Comparison of ENCODE assay signal across 9 mouse cellular contexts in genomic region chr5:33688278-33689220, GRCm38 (mm10). TPM values are rescaled to one million over a fixed set of nuclear protein-coding genes. Genes with fewer than 3 reads are reported as not detected.
DNase-seq lines count a peak whose midpoint lies in the region; ATAC-seq and TF ChIP-seq lines count a peak whose summit lies in the region.
"Had no signal": no experiment of that assay in that cellular context is flagged by ENCODE, and none has a peak within 500 bp of the region (broad histone marks: within the 10 kb centered on the region; RNA-seq: fewer than 3 reads in every experiment).

No protein-coding gene starts in this region.

- no peaks in the 10 kb centered on the region for H3K36me3 ChIP-seq in heart, adult 2 months (ENCODE audit: control insufficient read depth, insufficient read depth, low read length)
- no peaks in the 10 kb centered on the region for H3K36me3 ChIP-seq in embryonic facial prominence, embryonic 11.5 days (replicated peaks; ENCODE audit: control insufficient read depth, insufficient read depth, low read depth, low read length)
- H3K36me3 ChIP-seq in hindbrain, embryonic 11.5 days (ENCODE audit: control insufficient read depth, insufficient read depth, low read length), result no peaks in the 10 kb centered on the region
- H3K36me3 ChIP-seq in midbrain, embryonic 11.5 days (ENCODE audit: control insufficient read depth, insufficient read depth, low read length), result no peaks in the 10 kb centered on the region

- H3K27ac ChIP-seq in heart, adult 2 months, result peak overlapping the region; percentile 90
- H3K27ac ChIP-seq in embryonic facial prominence, embryonic 11.5 days (replicated peaks; ENCODE audit: low read depth, low read length), result no peak overlapping the region
- H3K27ac ChIP-seq in hindbrain, embryonic 11.5 days (ENCODE audit: low read depth, low read length), result peak overlapping the region; percentile 85
- H3K27ac ChIP-seq in midbrain, embryonic 11.5 days (ENCODE audit: low read depth, low read length), result peak overlapping the region; percentile 55; the same call in 1 of the 2 replicates

- TF ChIP-seq POLR2A in heart, adult 2 months (IDR thresholded peaks at IDR 0.05; ENCODE audit: insufficient read depth, low read depth, low read length), result peak; percentile 44; the same call in 1 of the 2 replicates

- H3K27me3 ChIP-seq in heart, adult 2 months (ENCODE audit: control insufficient read depth, insufficient read depth, low read length), result no peaks in the 10 kb centered on the region
- H3K27me3 ChIP-seq in embryonic facial prominence, embryonic 11.5 days (ENCODE audit: control insufficient read depth, insufficient read depth, low read length), result no peaks in the 10 kb centered on the region
- H3K27me3 ChIP-seq in hindbrain, embryonic 11.5 days (ENCODE audit: control insufficient read depth, insufficient read depth, low read length), result peaks cover 2% of the 10 kb centered on the region; the same call in 1 of the 2 replicates
- H3K27me3 ChIP-seq in midbrain, embryonic 11.5 days (ENCODE audit: control insufficient read depth, insufficient read depth, low read length), result peaks cover 33% of the 10 kb centered on the region

- H3K4me1 ChIP-seq in heart, adult 2 months (ENCODE audit: control insufficient read depth, insufficient read depth, low read length), result peaks cover 17% of the 10 kb centered on the region
- peaks cover 7% of the 10 kb centered on the region; the same call in 1 of the 2 replicates for H3K4me1 ChIP-seq in embryonic facial prominence, embryonic 11.5 days (ENCODE audit: control insufficient read depth, insufficient read depth, low read length)
- peaks cover 19% of the 10 kb centered on the region for H3K4me1 ChIP-seq in hindbrain, embryonic 11.5 days (replicated peaks; ENCODE audit: control insufficient read depth, insufficient read depth, low read length)
- H3K4me1 ChIP-seq in midbrain, embryonic 11.5 days (ENCODE audit: control insufficient read depth, insufficient read depth, low read length), result peaks cover 46% of the 10 kb centered on the region

- H3K9ac ChIP-seq in heart, adult 2 months (ENCODE audit: low read depth, low read length), result peak overlapping the region; percentile 28
- H3K9ac ChIP-seq in embryonic facial prominence, embryonic 11.5 days (replicated peaks; ENCODE audit: low read length), result peak overlapping the region; percentile 25
- peak overlapping the region; percentile 40 for H3K9ac ChIP-seq in hindbrain, embryonic 11.5 days (ENCODE audit: low read depth, low read length)
- H3K9ac ChIP-seq in midbrain, embryonic 11.5 days (ENCODE audit: low read length), result peak overlapping the region; percentile 24

- no peak for TF ChIP-seq EP300 in heart, adult 2 months (IDR thresholded peaks at IDR 0.05; ENCODE audit: insufficient read depth, low read depth, low read length)

- ATAC-seq in embryonic facial prominence, embryonic 11.5 days (replicated peaks; ENCODE audit: insufficient number of reproducible peaks, low FRiP score, low TSS enrichment, low read depth), result no peak
- no peak for ATAC-seq in hindbrain, embryonic 11.5 days (ENCODE audit: low FRiP score)
- ATAC-seq in midbrain, embryonic 11.5 days (ENCODE audit: low FRiP score), result no peak

- peak in 1 of 2 experiments; percentile 40 for DNase-seq in heart, adult 2 months
- no peak for DNase-seq in heart, adult 8-10 months (ENCODE audit: low spot score)
- no peak for DNase-seq in embryonic facial prominence, embryonic 11.5 days (ENCODE audit: low spot score)
- DNase-seq in hindbrain, embryonic 11.5 days (ENCODE audit: low spot score), result no peak
- DNase-seq in midbrain, embryonic 11.5 days (ENCODE audit: low spot score, missing footprints), result peak; percentile 92
- no peak for DNase-seq in frontal cortex, adult 2 months (ENCODE audit: extremely low spot score in 1 of 2, low spot score in 1 of 2)
- DNase-seq in urinary bladder, postnatal 4 days (ENCODE audit: low spot score in 2 of 2), result no peak
- no peak for DNase-seq in embryo, embryonic 9.5 days (ENCODE audit: extremely low spot score)
- DNase-seq: cerebellum, adult 11-12 months had no signal

- intact Hi-C loops in heart, adult 2 months (cut with DNase I), result no loop called here

- WGBS in heart, adult 2 months, result 54% methylated on average over 14 of the region's 14 CpGs
- WGBS in embryonic facial prominence, embryonic 11.5 days, result 56% methylated on average over 14 of the region's 14 CpGs
- 48% methylated on average over 14 of the region's 14 CpGs for WGBS in hindbrain, embryonic 11.5 days
- 46% methylated on average over 14 of the region's 14 CpGs for WGBS in midbrain, embryonic 11.5 days

- H3K79me2 ChIP-seq in heart, adult 2 months (replicated peaks; ENCODE audit: control insufficient read depth, insufficient read depth, low read length), result no peaks in the 10 kb centered on the region

- no peak overlapping the region for H3K4me2 ChIP-seq in embryonic facial prominence, embryonic 11.5 days (ENCODE audit: low read depth, low read length)
- H3K4me2 ChIP-seq in hindbrain, embryonic 11.5 days (replicated peaks; ENCODE audit: low read depth, low read length), result peak overlapping the region; percentile 25; the same call in 1 of the 2 replicates
- no peak overlapping the region for H3K4me2 ChIP-seq in midbrain, embryonic 11.5 days

- H3K4me3 ChIP-seq in heart, adult 2 months, result no peak overlapping the region
- H3K4me3 ChIP-seq in embryonic facial prominence, embryonic 11.5 days (ENCODE audit: low read depth, low read length), result no peak overlapping the region
- no peak overlapping the region for H3K4me3 ChIP-seq in hindbrain, embryonic 11.5 days (ENCODE audit: low read depth, low read length)
- H3K4me3 ChIP-seq in midbrain, embryonic 11.5 days (ENCODE audit: low read depth, low read length), result no peak overlapping the region

- H3K9me3 ChIP-seq in embryonic facial prominence, embryonic 11.5 days (replicated peaks; ENCODE audit: control insufficient read depth, low read length), result no peaks in the 10 kb centered on the region
- no peaks in the 10 kb centered on the region for H3K9me3 ChIP-seq in hindbrain, embryonic 11.5 days (ENCODE audit: control insufficient read depth, low read length)
- no peaks in the 10 kb centered on the region for H3K9me3 ChIP-seq in midbrain, embryonic 11.5 days (ENCODE audit: control insufficient read depth, low read length)

- no peak for TF ChIP-seq CTCF in heart, adult 2 months (IDR thresholded peaks at IDR 0.05)

RNA-seq across cellular contexts. Expression of gene Tmem129, which starts 30.3 kb away (rescaled TPM):
- total RNA-seq in heart, adult 2 months (2021), result 10 to 100 TPM; 19.3 to 21.8 TPM
- 40.1 and 49.0 TPM in 2 replicates for polyA plus RNA-seq in heart, adult 2 months (2012; rRNA removed)
- total RNA-seq in heart, adult 8-10 months (2022), result 10 to 100 TPM; 20.4 to 22.2 (median 21.9) TPM
- polyA plus RNA-seq in embryonic facial prominence, embryonic 11.5 days (2014; fragmentation: Nextera tagmentation; extraction: Ambion mirVana), result 38.6 and 39.9 TPM in 2 replicates
- polyA plus RNA-seq in hindbrain, embryonic 11.5 days (2014; fragmentation: Nextera tagmentation; extraction: Ambion mirVana), result 37.2 and 39.0 TPM in 2 replicates
- polyA plus RNA-seq in midbrain, embryonic 11.5 days (2014; fragmentation: Nextera tagmentation; extraction: Ambion mirVana), result 36.0 and 37.4 TPM in 2 replicates
- 34.8 and 36.3 TPM in 2 replicates for polyA plus RNA-seq in frontal cortex, adult 2 months (2012; rRNA removed)

RNA-seq across cellular contexts. Expression of gene Tacc3, which starts 30.6 kb away (rescaled TPM):
- 1 to 10 TPM; 1.4 to 3.1 TPM for total RNA-seq in heart, adult 2 months (2021)
- polyA plus RNA-seq in heart, adult 2 months (2012; rRNA removed), result 1.8 and 2.6 TPM in 2 replicates
- total RNA-seq in heart, adult 8-10 months (2022), result 1 to 10 TPM; 1.6 to 3.1 (median 2.1) TPM
- 318 and 328 TPM in 2 replicates for polyA plus RNA-seq in embryonic facial prominence, embryonic 11.5 days (2014; fragmentation: Nextera tagmentation; extraction: Ambion mirVana)
- 232 and 255 TPM in 2 replicates for polyA plus RNA-seq in hindbrain, embryonic 11.5 days (2014; fragmentation: Nextera tagmentation; extraction: Ambion mirVana)
- polyA plus RNA-seq in midbrain, embryonic 11.5 days (2014; fragmentation: Nextera tagmentation; extraction: Ambion mirVana), result 277 and 307 TPM in 2 replicates
- 8.4 and 9.1 TPM in 2 replicates for polyA plus RNA-seq in frontal cortex, adult 2 months (2012; rRNA removed)

RNA-seq across cellular contexts. Expression of gene Fgfr3, which starts 32.9 kb away (rescaled TPM):
- 10 to 100 TPM in 1 of 2 experiments, 1 to 10 TPM in 1; 8.6 to 10.1 TPM for total RNA-seq in heart, adult 2 months (2021)
- 15.1 and 15.4 TPM in 2 replicates for polyA plus RNA-seq in heart, adult 2 months (2012; rRNA removed)
- total RNA-seq in heart, adult 8-10 months (2022), result 10 to 100 TPM in 2 of 4 experiments, 1 to 10 TPM in 2; 5.7 to 10.7 (median 9.3) TPM
- polyA plus RNA-seq in embryonic facial prominence, embryonic 11.5 days (2014; fragmentation: Nextera tagmentation; extraction: Ambion mirVana), result 7.6 and 9.5 TPM in 2 replicates
- 50.9 and 56.4 TPM in 2 replicates for polyA plus RNA-seq in hindbrain, embryonic 11.5 days (2014; fragmentation: Nextera tagmentation; extraction: Ambion mirVana)
- polyA plus RNA-seq in midbrain, embryonic 11.5 days (2014; fragmentation: Nextera tagmentation; extraction: Ambion mirVana), result 61.8 and 68.0 TPM in 2 replicates
- 120 and 135 TPM in 2 replicates for polyA plus RNA-seq in frontal cortex, adult 2 months (2012; rRNA removed)

RNA-seq across cellular contexts. Expression of gene Slbp, which starts 36.2 kb away (rescaled TPM):
- total RNA-seq in heart, adult 2 months (2021), result 10 to 100 TPM; 10.6 to 12.7 TPM
- 7.7 and 13.8 TPM in 2 replicates for polyA plus RNA-seq in heart, adult 2 months (2012; rRNA removed)
- 10 to 100 TPM in 2 of 4 experiments, 1 to 10 TPM in 2; 8.8 to 12.0 (median 10.6) TPM for total RNA-seq in heart, adult 8-10 months (2022)
- polyA plus RNA-seq in embryonic facial prominence, embryonic 11.5 days (2014; fragmentation: Nextera tagmentation; extraction: Ambion mirVana), result 323 and 360 TPM in 2 replicates
- 257 and 262 TPM in 2 replicates for polyA plus RNA-seq in hindbrain, embryonic 11.5 days (2014; fragmentation: Nextera tagmentation; extraction: Ambion mirVana)
- 304 and 334 TPM in 2 replicates for polyA plus RNA-seq in midbrain, embryonic 11.5 days (2014; fragmentation: Nextera tagmentation; extraction: Ambion mirVana)
- 28.0 and 30.8 TPM in 2 replicates for polyA plus RNA-seq in frontal cortex, adult 2 months (2012; rRNA removed)

RNA-seq across cellular contexts. Expression of gene Gm9903, which starts 58.8 kb away (rescaled TPM):
- 1 to 10 TPM; 1.0 to 1.1 TPM for total RNA-seq in heart, adult 2 months (2021)
- 2.1 and 2.5 TPM in 2 replicates for polyA plus RNA-seq in heart, adult 2 months (2012; rRNA removed)
- total RNA-seq in heart, adult 8-10 months (2022), result 1 to 10 TPM in 2 of 4 experiments, under 1 TPM in 2; 0.87 to 1.1 (median 1.0) TPM
- 0.74 and 0.97 TPM in 2 replicates for polyA plus RNA-seq in embryonic facial prominence, embryonic 11.5 days (2014; fragmentation: Nextera tagmentation; extraction: Ambion mirVana)
- polyA plus RNA-seq in hindbrain, embryonic 11.5 days (2014; fragmentation: Nextera tagmentation; extraction: Ambion mirVana), result 0.66 and 0.94 TPM in 2 replicates
- 0.44 and 0.62 TPM in 2 replicates for polyA plus RNA-seq in midbrain, embryonic 11.5 days (2014; fragmentation: Nextera tagmentation; extraction: Ambion mirVana)
- 0.61 and 0.72 TPM in 2 replicates for polyA plus RNA-seq in frontal cortex, adult 2 months (2012; rRNA removed)

Comparison
In these comparisons a context has a peak if more than half of its experiments do, and no peak if none do; other contexts are left out.
1. RNA of gene Tacc3, which starts 30.6 kb away (polyA plus RNA-seq): 318 to 328 TPM in embryonic facial prominence, embryonic 11.5 days, 277 to 307 TPM in midbrain, embryonic 11.5 days and 232 to 255 TPM in hindbrain, embryonic 11.5 days; 8.4 to 9.1 TPM in frontal cortex, adult 2 months and 1.8 to 2.6 TPM in heart, adult 2 months; every median in the first group is over 10 times any median in the second.
2. Peak in every context shown above with its lines, with median percentiles within 50 percentile points of each other: H3K9ac ChIP-seq.